Mouse (Mus musculus) lung, adult 2 months (tissue): ENCODE measurements around the gene Kalrn.
A peak's percentile ranks its signal among the peaks of the same experiment; 100 is the strongest.

Experiments used
- CTCF ChIP-seq: fragments of 200-500 bp; IDR thresholded peaks from 2 replicates; pipeline ENCODE4 v1.5.1; 2011; ENCODE audit warnings: mild to moderate bottlenecking, low read length, control low read depth; ENCODE audit not compliant: insufficient read depth
- POLR2A ChIP-seq: fragments of 200-500 bp; IDR thresholded peaks from 2 replicates; pipeline ENCODE4 v1.6.1; 2011; ENCODE audit warnings: low read depth, mild to moderate bottlenecking, control low read depth, low read length, borderline replicate concordance; ENCODE audit errors: extremely low read depth

GRCm38 (mm10) chr16:34347574-34347973 lies 225.8 kb downstream of the Kalrn start:
- TF ChIP-seq POLR2A: 0 out of 2 replicates have a peak, but pooled peaks have one; percentile 13
- no peak for TF ChIP-seq CTCF
